Mouse (Mus musculus) thymus, adult 18-20 months (tissue): ENCODE measurements around the gene Kdm8.

Experiments
- DNase-seq, 2 experiments: peaks; one replicate each; pipeline ENCODE4 v3.0.0; 2022; ENCODE audit warnings: mixed read lengths in 2 of 2

Gene Kdm8

GRCm38 (mm10) chr7:125469937-125470336 lies 25.5 kb downstream of the Kdm8 start:
- DNase-seq = peak in 1 of 2 experiments; percentile 63

- DNase-seq = peak in 1 of 2 experiments; percentile 25
Observed at GRCm38 (mm10) chr7:125470901-125471300, 26.4 kb downstream of the Kdm8 start.

- peak; percentile 66 to 78 for DNase-seq
Observed at GRCm38 (mm10) chr7:125471991-125472741, 27.7 kb downstream of the Kdm8 start.

GRCm38 (mm10) chr7:125474535-125474934 lies 30.1 kb downstream of the Kdm8 start:
- no peak for DNase-seq

- DNase-seq = no peak
Observed at GRCm38 (mm10) chr7:125475601-125476251, 31.2 kb downstream of the Kdm8 start.

- DNase-seq = no peak
Observed at GRCm38 (mm10) chr7:125478391-125478984, 34.0 kb downstream of the Kdm8 start.

GRCm38 (mm10) chr7:125480518-125480917 lies 36.0 kb downstream of the Kdm8 start:
- no peak for DNase-seq

GRCm38 (mm10) chr7:125482339-125482738 lies 37.9 kb downstream of the Kdm8 start:
- no peak for DNase-seq

GRCm38 (mm10) chr7:125482886-125483285 lies 38.4 kb downstream of the Kdm8 start:
- DNase-seq = no peak

GRCm38 (mm10) chr7:125484791-125485190 lies 40.3 kb downstream of the Kdm8 start:
- no peak for DNase-seq

- peak in 1 of 2 experiments; percentile 28 for DNase-seq
Observed at GRCm38 (mm10) chr7:125486121-125486630, 41.7 kb downstream of the Kdm8 start.

- DNase-seq = peak in 1 of 2 experiments; percentile 28
Observed at GRCm38 (mm10) chr7:125487126-125487525, 42.6 kb downstream of the Kdm8 start.

- peak in 1 of 2 experiments; percentile 35 for DNase-seq
Observed at GRCm38 (mm10) chr7:125488706-125489105, 44.2 kb downstream of the Kdm8 start.

GRCm38 (mm10) chr7:125489636-125490035 lies 45.2 kb downstream of the Kdm8 start:
- peak in 1 of 2 experiments; percentile 23 for DNase-seq

- peak; percentile 98 for DNase-seq
Observed at GRCm38 (mm10) chr7:125490947-125491735, 46.7 kb downstream of the Kdm8 start, which contains the start of gene Nsmce1. TSS of gene Nsmce1 (minus strand) at chr7:125491596.

GRCm38 (mm10) chr7:125491760-125492159 lies 47.3 kb downstream of the Kdm8 start:
- DNase-seq = no peak

GRCm38 (mm10) chr7:125492551-125492950 lies 48.1 kb downstream of the Kdm8 start:
- DNase-seq = no peak

- DNase-seq = no peak
Observed at GRCm38 (mm10) chr7:125495864-125496440, 51.5 kb downstream of the Kdm8 start.

GRCm38 (mm10) chr7:125499927-125500868 lies 55.7 kb downstream of the Kdm8 start:
- no peak for DNase-seq

GRCm38 (mm10) chr7:125500879-125501278 lies 56.4 kb downstream of the Kdm8 start:
- DNase-seq = no peak
